Mouse (Mus musculus) cerebellum, adult 9-11 months (tissue): ENCODE measurements around the gene Syt12.

ENCODE experiments used
- DNase-seq: peaks from one replicate; pipeline ENCODE4 v3.0.0; 2022

Gene Syt12

DNA sequence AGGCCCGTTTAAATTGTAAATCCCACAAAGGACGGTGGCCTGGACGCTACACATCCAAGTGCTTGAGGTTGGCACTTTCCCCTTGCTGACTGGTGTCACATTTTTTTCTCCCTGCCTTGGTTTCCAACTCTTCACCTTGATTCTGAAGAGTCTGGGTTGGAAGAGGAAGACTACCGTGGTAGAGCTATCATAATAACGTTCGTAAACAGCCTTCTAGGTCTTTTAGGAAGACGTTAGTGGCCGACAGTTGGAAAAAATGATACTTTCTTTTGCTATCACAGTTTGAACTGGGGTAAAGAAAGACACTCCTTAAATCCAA lies 78.7 kb downstream of the Syt12 start:
- no peak for DNase-seq

DNA sequence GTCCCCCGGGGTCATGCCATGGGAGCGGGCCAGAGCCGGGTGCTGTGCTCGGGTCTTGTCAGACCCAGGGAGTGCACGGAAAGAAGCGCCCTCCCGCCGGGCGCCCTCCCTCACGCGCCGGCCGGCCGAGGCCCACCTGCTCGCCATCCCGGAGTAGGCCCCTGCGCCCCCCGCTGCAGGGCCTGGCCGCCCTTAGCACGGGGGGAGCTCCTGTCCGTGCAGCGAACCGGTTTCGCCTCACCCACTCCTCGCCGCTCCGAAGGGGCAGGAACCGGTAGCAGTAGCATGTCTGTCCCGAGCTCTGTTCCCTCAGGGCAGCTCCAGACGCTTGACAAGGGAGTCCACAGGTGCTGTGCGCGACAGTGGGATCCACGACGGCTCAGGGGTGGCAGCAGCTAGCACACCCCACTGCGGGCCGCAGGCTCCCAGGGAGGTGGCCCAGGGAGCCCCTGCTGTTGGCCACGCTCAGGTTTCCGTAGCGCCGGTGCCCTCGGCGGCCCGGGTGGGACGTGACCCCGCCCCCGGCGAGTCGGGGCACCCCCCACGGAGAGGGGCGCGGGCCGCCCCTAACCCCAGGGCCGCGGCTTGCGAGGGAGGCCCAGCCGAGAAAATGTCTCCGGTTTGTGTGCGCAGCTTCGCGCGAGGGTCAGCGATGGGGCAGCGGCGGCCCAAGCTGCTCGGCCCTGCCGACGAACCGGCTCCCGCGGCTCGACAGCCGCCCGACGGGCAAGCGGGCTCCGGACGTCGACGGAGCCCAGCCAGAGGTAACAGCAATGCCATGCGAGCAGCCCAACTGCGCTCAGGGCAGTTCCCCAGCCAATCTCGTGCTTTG lies 79.2 kb downstream of the Syt12 start, which contains the start of gene Kdm2a:
Kdm2a (minus strand) TSS at position 488 of the 832 bp plus-strand sequence.
- DNase-seq, result peak; percentile 89

GRCm38 (mm10) chr19:4396998-4397797 lies 80.0 kb downstream of the Syt12 start:
- DNase-seq, result peak; percentile 98

DNA sequence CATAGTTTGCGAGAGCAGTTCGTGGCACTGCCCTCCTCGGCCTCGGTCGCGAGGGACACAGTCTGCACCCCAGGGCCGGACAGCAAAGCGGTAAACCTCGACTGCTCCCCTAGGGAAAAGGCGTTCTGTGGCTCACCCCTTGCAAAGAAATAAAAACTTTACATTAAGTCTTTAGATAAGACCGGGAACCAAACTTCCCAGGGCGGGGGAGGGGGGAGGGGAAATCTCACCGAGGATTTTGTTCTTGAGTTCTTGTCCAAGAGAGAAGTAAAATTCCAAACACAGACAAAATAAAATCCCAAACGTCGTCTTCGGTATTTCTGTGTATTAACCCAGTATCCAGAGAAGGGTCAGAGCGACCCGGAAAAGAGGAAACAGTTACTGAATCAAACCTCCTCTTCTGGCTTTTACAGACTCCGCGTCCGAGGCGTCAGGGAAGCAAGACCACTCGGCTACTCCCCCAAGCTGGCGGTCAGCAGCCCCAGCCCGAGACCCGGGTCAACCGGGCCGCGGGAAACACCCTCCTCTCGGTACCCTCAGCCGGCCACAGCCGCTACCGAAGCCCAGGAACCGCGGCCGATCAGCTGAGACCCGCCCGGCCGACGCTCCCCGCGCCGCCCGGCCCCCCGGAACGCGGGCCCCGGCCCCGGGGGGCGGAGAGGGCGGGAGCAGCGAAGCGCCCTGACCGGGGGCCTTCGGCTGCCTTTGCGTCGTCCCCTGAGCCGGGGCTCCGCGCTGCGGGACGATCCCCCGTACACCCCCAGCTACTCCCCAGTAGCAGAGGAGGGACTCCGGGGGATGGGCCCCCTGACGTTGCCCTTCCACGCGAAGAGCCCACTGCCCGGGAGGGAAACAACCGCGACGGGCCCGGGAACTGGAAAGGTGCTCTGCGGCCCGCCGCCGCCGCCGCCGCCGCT lies 80.9 kb downstream of the Syt12 start:
- DNase-seq, result peak; percentile 56
